Mouse (Mus musculus) myocyte (in vitro differentiated cells): ENCODE measurements around the gene Calr3.

Source experiments
- CEBPB ChIP-seq: IDR thresholded peaks from 2 replicates; pipeline ENCODE4 v1.6.1; 2011; ENCODE audit warnings: mild to moderate bottlenecking, moderate library complexity; ENCODE audit not compliant: poor library complexity, insufficient read depth, severe bottlenecking
- E2F4 ChIP-seq: IDR thresholded peaks from one replicate; pipeline ENCODE4 v1.6.1; 2011; ENCODE audit warnings: mild to moderate bottlenecking, control low read depth, moderate library complexity; ENCODE audit not compliant: insufficient read depth
- MAX ChIP-seq: IDR thresholded peaks from one replicate; pipeline ENCODE4 v1.6.1; 2011; ENCODE audit warnings: low read depth, mild to moderate bottlenecking, control low read depth
- MYOD1 ChIP-seq, 3 experiments: IDR thresholded peaks; one replicate each; pipeline ENCODE4 v1.6.1; 2011; ENCODE audit warnings: control low read depth in 2 of 3, low read depth in 2 of 3, mild to moderate bottlenecking in 2 of 3, moderate library complexity in 1 of 3; ENCODE audit not compliant: insufficient read length in 2 of 3, control insufficient read depth in 1 of 3
- MYOG ChIP-seq, 3 experiments: IDR thresholded peaks; one replicate each; pipeline ENCODE4 v1.6.1; 2011; ENCODE audit warnings: control low read depth in 2 of 3, low read depth in 2 of 3, mild to moderate bottlenecking in 2 of 3; ENCODE audit not compliant: insufficient read length in 2 of 3, control insufficient read depth in 1 of 3, insufficient read depth in 1 of 3
- POLR2A ChIP-seq: IDR thresholded peaks from one replicate; pipeline ENCODE4 v1.6.1; 2011; ENCODE audit warnings: low read depth, mild to moderate bottlenecking, control low read depth, moderate library complexity; ENCODE audit not compliant: insufficient read length
- POLR2AphosphoS2 ChIP-seq: IDR thresholded peaks from one replicate; pipeline ENCODE4 v1.6.1; 2011; ENCODE audit warnings: low read depth, control low read depth; ENCODE audit not compliant: insufficient read length
- REST ChIP-seq: IDR thresholded peaks from one replicate; pipeline ENCODE4 v1.6.1; 2011; ENCODE audit warnings: mild to moderate bottlenecking, control low read depth, moderate library complexity; ENCODE audit not compliant: insufficient read depth, insufficient read length
- SRF ChIP-seq: IDR thresholded peaks from one replicate; pipeline ENCODE4 v1.6.1; 2011; ENCODE audit warnings: low read depth; ENCODE audit not compliant: control insufficient read depth, insufficient read length
- TCF12 ChIP-seq: IDR thresholded peaks from one replicate; pipeline ENCODE4 v1.6.1; 2011; ENCODE audit warnings: mild to moderate bottlenecking, control low read depth; ENCODE audit not compliant: poor library complexity, insufficient read depth, severe bottlenecking
- USF1 ChIP-seq: IDR thresholded peaks from one replicate; pipeline ENCODE4 v1.6.1; 2011; ENCODE audit warnings: low read depth, mild to moderate bottlenecking, control low read depth, moderate library complexity

- TF ChIP-seq E2F4 (no peak), POLR2A (no peak), SRF (no peak), CEBPB (no peak), MYOD1 (IDR thresholded peaks at IDR 0.05; ENCODE audit: control insufficient read depth in 1 of 3, insufficient read length in 2 of 3, low read depth in 2 of 3) (no peak), MAX (no peak), POLR2AphosphoS2 (no peak), USF1 (no peak), TCF12 (no peak), MYOG (IDR thresholded peaks at IDR 0.05; ENCODE audit: control insufficient read depth in 1 of 3, insufficient read depth in 1 of 3, insufficient read length in 2 of 3, low read depth in 2 of 3) (no peak), REST (no peak)
Observed at GRCm38 (mm10) chr8:72464211-72464610, 20.5 kb upstream of the Calr3 start.
